Mouse (Mus musculus) CD4-positive, CD25-positive, alpha-beta regulatory T cell, adult 9 weeks (primary cell): ENCODE results near the gene Adgrv1. TPM values are rescaled to one million over a fixed set of nuclear protein-coding genes. Genes with fewer than 3 reads are reported as not detected.

Experiments used
- polyA plus RNA-seq: library from polyadenylated mRNA; unstranded; fragments of 100-300 nt; shearing (Covaris generic); gene quantifications from one replicate; pipeline ENCODE4 v1.2.1, GENCODE M21; 2017

The Adgrv1 gene
- polyA plus RNA-seq: 0.60 TPM

GRCm38 (mm10) chr13:81632720-81633415 lies at the start of gene Adgrv1:
TSS of gene Adgrv1 (minus strand) at chr13:81633154.

GRCm38 (mm10) chr13:81657351-81658052 lies 24.5 kb upstream of the Adgrv1 start, which contains the start of gene Lysmd3:
TSS of gene Lysmd3 (plus strand) at chr13:81657663.

Other genes starting within 250 kb of the Adgrv1 start
- gene Lysmd3, start 24.5 kb upstream of the Adgrv1 start, polyA plus RNA-seq: 21.8 TPM
- gene Polr3g, start 77.9 kb upstream of the Adgrv1 start, polyA plus RNA-seq: 13.5 TPM
- 19.2 TPM for gene Mblac2, start 78.2 kb upstream of the Adgrv1 start, polyA plus RNA-seq
- gene Cetn3, start 149.9 kb upstream of the Adgrv1 start, polyA plus RNA-seq: 210 TPM